Mouse (Mus musculus) intestine, embryonic 15.5 days (tissue): ENCODE measurements around the gene Syne1. TPM values are rescaled to one million over a fixed set of nuclear protein-coding genes. Genes with fewer than 3 reads are reported as not detected.

Experiments
- ATAC-seq: fragments of 200-750 bp; cut with Nextera tagmentation; 2 replicates; pipeline ENCODE4 v1.8.0; 2017; ENCODE audit warnings: moderate TSS enrichment, moderate library complexity
- H3K27ac ChIP-seq: fragments of 300-500 bp; sonication (generic); 2 replicates; pipeline ENCODE4 v1.5.1; 2015; ENCODE audit warnings: mild to moderate bottlenecking, inconsistent platforms
- H3K27me3 ChIP-seq: fragments of 300-500 bp; sonication (generic); replicated peaks from 2 replicates; pipeline ENCODE4 v1.6.1; 2015; ENCODE audit warnings: inconsistent platforms
- H3K36me3 ChIP-seq: fragments of 300-500 bp; sonication (generic); 2 replicates; pipeline ENCODE4 v1.6.1; 2015; ENCODE audit warnings: inconsistent platforms
- H3K4me1 ChIP-seq: fragments of 300-500 bp; sonication (generic); replicated peaks from 2 replicates; pipeline ENCODE4 v1.6.1; 2015; ENCODE audit warnings: inconsistent platforms
- H3K4me2 ChIP-seq: fragments of 300-500 bp; sonication (generic); replicated peaks from 2 replicates; pipeline ENCODE4 v1.6.1; 2015; ENCODE audit warnings: mild to moderate bottlenecking, inconsistent platforms
- H3K4me3 ChIP-seq: fragments of 300-500 bp; sonication (generic); replicated peaks from 2 replicates; pipeline ENCODE4 v1.5.1; 2015; ENCODE audit warnings: inconsistent platforms
- H3K9ac ChIP-seq: fragments of 300-500 bp; sonication (generic); 2 replicates; pipeline ENCODE4 v1.6.1; 2015; ENCODE audit warnings: inconsistent platforms
- H3K9me3 ChIP-seq: fragments of 300-500 bp; sonication (generic); 2 replicates; pipeline ENCODE4 v1.6.1; 2016; ENCODE audit warnings: inconsistent platforms
- WGBS: fragments of 180-500 bp; shearing (Covaris S2); methylation state at CpG from one replicate; pipeline ENCODE4 v1.1.7; 2015; 5-methylcytosine and 5-hydroxymethylcytosine counted together
- polyA plus RNA-seq: library from polyadenylated mRNA; unstranded; fragments of >200 nt; fragmentation: Nextera tagmentation; extraction: Ambion mirVana; gene quantifications from 2 replicates; pipeline ENCODE4 v1.2.1, GENCODE M21; 2015

The Syne1 gene
- polyA plus RNA-seq, 1 experiment from 2014 or later: 5.7 TPM

DNA sequence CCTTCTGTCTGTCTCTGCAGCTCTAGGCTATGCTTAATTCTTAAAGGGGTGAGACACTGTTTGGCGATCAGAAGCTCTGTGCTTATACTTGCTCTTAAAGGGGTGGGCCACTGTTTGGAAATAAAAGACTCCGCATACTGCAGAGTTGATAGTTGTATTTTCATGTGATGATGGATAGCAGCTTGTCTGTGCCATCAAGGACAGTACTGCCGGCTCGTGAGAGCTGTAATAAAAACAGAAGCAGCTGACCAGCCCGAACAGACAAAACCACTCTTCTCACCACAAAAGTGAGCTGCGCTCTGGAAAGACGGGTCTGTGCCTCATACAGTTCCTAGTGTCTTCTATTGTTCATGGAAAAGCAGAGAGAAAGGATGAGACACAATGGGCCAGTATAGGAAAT is 580.1 kb downstream of the Syne1 start:
- no peak overlapping the region for H3K4me3 ChIP-seq
- no peak overlapping the region for H3K4me2 ChIP-seq
- 44% methylated on average over 7 of the region's 7 CpGs for WGBS
- H3K4me1 ChIP-seq: no peaks in the 10 kb centered on the region
- H3K36me3 ChIP-seq: no peaks in the 10 kb centered on the region
- ATAC-seq: no peak
- H3K27ac ChIP-seq: no peak overlapping the region
- no peak overlapping the region for H3K9ac ChIP-seq
- H3K27me3 ChIP-seq: no peaks in the 10 kb centered on the region
- no peaks in the 10 kb centered on the region for H3K9me3 ChIP-seq

Other genes starting within 250 kb of the Syne1 start
- 4.8 and 5.0 TPM in 2 replicates for gene Myct1, start 42.3 kb upstream of the Syne1 start, polyA plus RNA-seq
- 18.6 and 20.8 TPM in 2 replicates for gene Vip, start 87.7 kb upstream of the Syne1 start, polyA plus RNA-seq